Mouse (Mus musculus) stomach, postnatal 0 days (tissue): Measurements from ENCODE around the gene Tbx15. TPM values are rescaled to one million over a fixed set of nuclear protein-coding genes. Genes with fewer than 3 reads are reported as not detected.

Source experiments
- ATAC-seq: fragments of 200-750 bp; cut with Nextera tagmentation; 2 replicates; pipeline ENCODE4 v1.8.0; 2017; ENCODE audit not compliant: low FRiP score, low TSS enrichment
- DNase-seq: peaks from one replicate; pipeline ENCODE4 v3.0.0-alpha.2; 2016; ENCODE audit warnings: low spot score
- H3K27ac ChIP-seq: fragments of 300-500 bp; sonication (generic); replicated peaks from 2 replicates; pipeline ENCODE4 v1.5.1; 2014; ENCODE audit warnings: mild to moderate bottlenecking, control low read depth
- H3K27me3 ChIP-seq: fragments of 300-500 bp; sonication (generic); 2 replicates; pipeline ENCODE4 v1.6.1; 2014; ENCODE audit warnings: low read length; ENCODE audit not compliant: control insufficient read depth, insufficient read depth
- H3K36me3 ChIP-seq: fragments of 300-500 bp; sonication (generic); 2 replicates; pipeline ENCODE4 v1.6.1; 2014; ENCODE audit warnings: low read length, mixed read lengths; ENCODE audit not compliant: control insufficient read depth, insufficient read depth
- H3K4me1 ChIP-seq: fragments of 300-500 bp; sonication (generic); replicated peaks from 2 replicates; pipeline ENCODE4 v1.6.1; 2014; ENCODE audit warnings: antibody characterized with exemption; ENCODE audit not compliant: control insufficient read depth, insufficient read depth
- H3K4me2 ChIP-seq: fragments of 300-500 bp; sonication (generic); replicated peaks from 2 replicates; pipeline ENCODE4 v1.6.1; 2014; ENCODE audit warnings: low read depth, mild to moderate bottlenecking, control low read depth, moderate library complexity
- H3K4me3 ChIP-seq: fragments of 300-500 bp; sonication (generic); 2 replicates; pipeline ENCODE4 v1.5.1; 2014; ENCODE audit warnings: low read depth, low read length, control low read depth
- H3K9ac ChIP-seq: fragments of 300-500 bp; sonication (generic); 2 replicates; pipeline ENCODE4 v1.6.1; 2014; ENCODE audit warnings: mild to moderate bottlenecking, low read length, control low read depth, mixed read lengths
- H3K9me3 ChIP-seq: fragments of 300-500 bp; sonication (generic); 2 replicates; pipeline ENCODE4 v1.6.1; 2016; ENCODE audit warnings: low read length; ENCODE audit not compliant: control insufficient read depth
- CTCF ChIP-seq: IDR thresholded peaks from 2 replicates; pipeline ENCODE4 v1.5.1; 2016; ENCODE audit warnings: antibody characterized with exemption, low read depth, mild to moderate bottlenecking, moderate library complexity
- EP300 ChIP-seq: optimal IDR thresholded peaks from 2 replicates; pipeline ENCODE3; 2016; ENCODE audit warnings: antibody characterized with exemption
- WGBS: fragments of 180-500 bp; shearing (Covaris S2); extraction: QIAGEN DNeasy Blood & Tissue Kit; methylation state at CpG from one replicate; pipeline ENCODE4 v1.1.7; 2014; 5-methylcytosine and 5-hydroxymethylcytosine counted together
- polyA plus RNA-seq: library from polyadenylated mRNA; unstranded; fragments of >200 nt; fragmentation: Nextera tagmentation; extraction: Ambion mirVana; gene quantifications from 2 replicates; pipeline ENCODE4 v1.2.1, GENCODE M21; 2015

Tbx15 gene
- polyA plus RNA-seq, 1 experiment from 2014 or later: not detected

- no peak overlapping the region for H3K4me2 ChIP-seq
- 9% methylated on average over 11 of the region's 11 CpGs for WGBS
- ATAC-seq: no peak
- no peak for DNase-seq
- no peak overlapping the region for H3K27ac ChIP-seq
- H3K4me3 ChIP-seq: no peak overlapping the region
- TF ChIP-seq EP300: no peak
- TF ChIP-seq CTCF: no peak
- no peaks in the 10 kb centered on the region for H3K9me3 ChIP-seq
- H3K27me3 ChIP-seq: peaks cover 33% of the 10 kb centered on the region
- H3K4me1 ChIP-seq: no peaks in the 10 kb centered on the region
- no peak overlapping the region for H3K9ac ChIP-seq
- no peaks in the 10 kb centered on the region for H3K36me3 ChIP-seq
Observed at GRCm38 (mm10) chr3:99256366-99256750, 16.2 kb downstream of the Tbx15 start.

DNA sequence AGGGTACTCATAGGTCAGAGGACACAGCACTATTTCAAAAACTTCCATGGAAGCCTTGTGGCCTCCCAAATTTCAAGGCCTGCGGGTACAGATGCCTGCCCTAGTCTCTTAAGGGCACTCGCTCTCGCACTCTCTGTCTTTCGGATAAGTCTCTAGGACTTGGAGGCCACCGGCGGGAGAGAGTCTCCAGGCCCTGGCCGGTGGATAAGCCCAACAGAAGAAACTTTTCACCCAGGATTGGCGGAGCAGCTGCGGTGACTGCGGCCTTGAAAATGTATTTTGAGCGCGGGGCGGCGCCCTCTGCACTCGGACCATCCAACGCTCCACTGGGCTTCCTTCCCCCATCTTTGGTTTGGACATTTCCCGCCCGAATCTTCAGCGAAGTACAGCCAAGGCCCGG lies 16.6 kb downstream of the Tbx15 start:
- Histone ChIP-seq H3K4me1 (no peaks in the 10 kb centered on the region), H3K27ac (no peak overlapping the region), H3K9ac (no peak overlapping the region), H3K9me3 (no peaks in the 10 kb centered on the region), H3K36me3 (no peaks in the 10 kb centered on the region), H3K27me3 (peaks cover 37% of the 10 kb centered on the region), H3K4me3 (no peak overlapping the region), H3K4me2 (no peak overlapping the region)
- DNase-seq (no peak), ATAC-seq (no peak)
- TF ChIP-seq EP300: no peak
- TF ChIP-seq CTCF: no peak
- WGBS: 9% methylated on average over 20 of the region's 20 CpGs

DNA sequence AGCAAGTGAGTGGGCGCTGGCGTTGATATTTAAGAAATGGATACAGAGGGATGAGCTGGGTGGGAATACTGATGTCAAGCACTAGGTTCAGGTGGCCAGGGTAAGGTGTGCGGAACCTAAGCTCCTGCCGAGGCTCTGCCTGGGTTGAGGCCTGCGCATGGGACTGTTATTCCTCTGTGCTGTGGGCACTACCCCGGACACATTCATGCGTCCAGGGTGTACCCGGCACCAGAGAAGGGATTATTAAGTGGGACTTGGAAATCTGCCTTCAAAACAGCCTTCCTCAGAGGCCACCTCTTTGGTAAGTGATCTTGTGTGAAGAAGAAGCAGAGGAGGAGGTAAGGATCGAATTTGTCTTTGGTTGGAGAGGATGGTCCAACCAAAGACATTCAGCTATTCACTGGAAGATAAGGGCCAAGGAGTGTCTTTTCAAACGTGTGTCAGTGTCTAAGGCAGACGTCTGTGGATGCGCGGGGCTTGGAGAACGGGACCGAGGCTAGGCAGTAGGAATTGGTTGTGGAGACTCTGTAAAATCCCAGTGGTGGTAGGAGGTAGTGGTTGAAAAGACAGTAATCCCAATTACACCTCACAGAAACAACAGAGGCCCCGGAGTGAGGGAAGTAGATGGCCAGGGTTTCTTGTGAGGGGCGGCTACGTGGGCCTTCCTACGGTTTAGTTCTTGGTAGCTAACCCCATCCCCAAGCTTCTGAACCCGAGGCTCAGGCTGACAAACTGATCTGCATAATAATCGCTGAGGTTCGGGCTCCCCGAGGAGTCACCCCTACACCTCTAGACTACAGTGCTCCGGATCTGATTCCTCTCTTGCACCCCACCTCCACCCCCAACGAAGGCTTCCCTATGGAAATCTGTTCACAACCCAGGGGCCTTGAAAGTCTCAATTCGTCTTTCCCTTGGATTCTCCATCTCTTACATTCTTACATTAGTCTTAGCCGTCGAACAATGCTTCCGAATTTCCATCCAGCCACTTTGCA lies 17.7 kb downstream of the Tbx15 start:
- Histone ChIP-seq H3K27me3 (peaks cover 44% of the 10 kb centered on the region), H3K4me2 (no peak overlapping the region), H3K9me3 (no peaks in the 10 kb centered on the region), H3K27ac (no peak overlapping the region), H3K9ac (no peak overlapping the region), H3K4me1 (no peaks in the 10 kb centered on the region), H3K4me3 (no peak overlapping the region), H3K36me3 (no peaks in the 10 kb centered on the region)
- ATAC-seq: no peak
- DNase-seq: no peak
- no peak for TF ChIP-seq EP300
- TF ChIP-seq CTCF: no peak
- WGBS: 6% methylated on average over 29 of the region's 29 CpGs

GRCm38 (mm10) chr3:99259741-99260270 lies 19.6 kb downstream of the Tbx15 start:
- Histone ChIP-seq H3K4me2 (no peak overlapping the region), H3K36me3 (no peaks in the 10 kb centered on the region), H3K4me1 (no peaks in the 10 kb centered on the region), H3K9ac (no peak overlapping the region), H3K27ac (no peak overlapping the region), H3K27me3 (peaks cover 41% of the 10 kb centered on the region), H3K9me3 (no peaks in the 10 kb centered on the region), H3K4me3 (no peak overlapping the region)
- DNase-seq (no peak), ATAC-seq (no peak)
- WGBS: 8% methylated on average over 6 of the region's 6 CpGs
- TF ChIP-seq CTCF (no peak), EP300 (no peak)

- no peak for ATAC-seq
- WGBS: 34% methylated on average over 2 of the region's 2 CpGs
Observed at GRCm38 (mm10) chr3:99260395-99260794, 20.2 kb downstream of the Tbx15 start.

GRCm38 (mm10) chr3:99261371-99261791 lies 21.2 kb downstream of the Tbx15 start:
- no peak for ATAC-seq
- DNase-seq: no peak
- Histone ChIP-seq H3K9ac (no peak overlapping the region), H3K27ac (no peak overlapping the region), H3K4me1 (no peaks in the 10 kb centered on the region), H3K9me3 (no peaks in the 10 kb centered on the region), H3K4me3 (no peak overlapping the region), H3K27me3 (peaks cover 31% of the 10 kb centered on the region), H3K36me3 (no peaks in the 10 kb centered on the region), H3K4me2 (no peak overlapping the region)
- 2% methylated on average over 18 of the region's 18 CpGs for WGBS
- TF ChIP-seq CTCF (no peak), EP300 (no peak)

More at GRCm38 (mm10) chr3:99260395-99260794, 20.2 kb downstream of the Tbx15 start:
- TF ChIP-seq CTCF: no peak
- TF ChIP-seq EP300: no peak
- Histone ChIP-seq H3K4me2 (no peak overlapping the region), H3K27ac (no peak overlapping the region), H3K4me1 (no peaks in the 10 kb centered on the region), H3K9me3 (no peaks in the 10 kb centered on the region), H3K9ac (no peak overlapping the region), H3K36me3 (no peaks in the 10 kb centered on the region), H3K4me3 (no peak overlapping the region), H3K27me3 (peaks cover 37% of the 10 kb centered on the region)
- no peak for DNase-seq
